Comparison of ENCODE assay signal across 9 mouse cellular contexts in genomic region chr4:136030968-136031909, GRCm38 (mm10). TPM values are rescaled to one million over a fixed set of nuclear protein-coding genes. Genes with fewer than 3 reads are reported as not detected.
DNase-seq lines count a peak whose midpoint lies in the region; ATAC-seq and TF ChIP-seq lines count a peak whose summit lies in the region.
"Had no signal": no experiment of that assay in that cellular context is flagged by ENCODE, and none has a peak within 500 bp of the region (broad histone marks: within the 10 kb centered on the region; RNA-seq: fewer than 3 reads in every experiment).

No protein-coding gene starts in this region.

- H3K9me3 ChIP-seq in forebrain, embryonic 11.5 days (ENCODE audit: control insufficient read depth, low read length): no peaks in the 10 kb centered on the region
- H3K9me3 ChIP-seq in forebrain, embryonic 15.5 days: no peaks in the 10 kb centered on the region
- no peaks in the 10 kb centered on the region for H3K9me3 ChIP-seq in lung, postnatal 0 days (ENCODE audit: low read length)
- H3K9me3 ChIP-seq: limb, embryonic 12.5 days had no signal

- peak overlapping the region; percentile 45; the same call in 1 of the 2 replicates for H3K9ac ChIP-seq in forebrain, embryonic 11.5 days (ENCODE audit: low read length)
- no peak overlapping the region for H3K9ac ChIP-seq in forebrain, embryonic 15.5 days (replicated peaks)
- H3K9ac ChIP-seq in lung, postnatal 0 days (replicated peaks; ENCODE audit: low read depth): 0 out of 2 replicates have a peak overlapping the region, but pooled peaks have one; percentile 0
- H3K9ac ChIP-seq: limb, embryonic 12.5 days had no signal

- peak overlapping the region; percentile 67; the same call in 1 of the 2 replicates for H3K27ac ChIP-seq in forebrain, embryonic 11.5 days (ENCODE audit: low read depth, low read length)
- H3K27ac ChIP-seq in forebrain, embryonic 15.5 days (replicated peaks): no peak overlapping the region
- peak overlapping the region; percentile 44; the same call in 1 of the 2 replicates for H3K27ac ChIP-seq in lung, postnatal 0 days (ENCODE audit: low read length)
- H3K27ac ChIP-seq: limb, embryonic 12.5 days had no signal

- H3K4me1 ChIP-seq in forebrain, embryonic 11.5 days (replicated peaks; ENCODE audit: control insufficient read depth, insufficient read depth, low read length): peaks cover 6% of the 10 kb centered on the region; the same call in 1 of the 2 replicates
- peaks cover 4% of the 10 kb centered on the region; the same call in 1 of the 2 replicates for H3K4me1 ChIP-seq in forebrain, embryonic 15.5 days
- H3K4me1 ChIP-seq in lung, postnatal 0 days (ENCODE audit: insufficient read depth, low read depth, low read length): no peaks in the 10 kb centered on the region

- 2% methylated on average over 8 of the region's 8 CpGs for WGBS in forebrain, embryonic 11.5 days
- 4% methylated on average over 8 of the region's 8 CpGs for WGBS in forebrain, embryonic 15.5 days
- WGBS in lung, postnatal 0 days: 11% methylated on average over 8 of the region's 8 CpGs

- 0 out of 2 replicates have a peak, but pooled peaks have one; percentile 5 for TF ChIP-seq CTCF in lung, postnatal 0 days (IDR thresholded peaks at IDR 0.05)

- H3K4me3 ChIP-seq in forebrain, embryonic 11.5 days (ENCODE audit: low read depth, low read length): no peak overlapping the region
- H3K4me3 ChIP-seq in forebrain, embryonic 15.5 days: no peak overlapping the region
- H3K4me3 ChIP-seq in lung, postnatal 0 days (ENCODE audit: low read depth, low read length): no peak overlapping the region
- H3K4me3 ChIP-seq: limb, embryonic 12.5 days had no signal

- no peaks in the 10 kb centered on the region for H3K36me3 ChIP-seq in forebrain, embryonic 11.5 days (ENCODE audit: control insufficient read depth, insufficient read depth, low read length)
- H3K36me3 ChIP-seq in forebrain, embryonic 15.5 days: no peaks in the 10 kb centered on the region
- no peaks in the 10 kb centered on the region for H3K36me3 ChIP-seq in lung, postnatal 0 days (ENCODE audit: insufficient read depth, low read length)
- H3K36me3 ChIP-seq: limb, embryonic 12.5 days had no signal

- no peak for TF ChIP-seq EP300 in lung, postnatal 0 days (IDR thresholded peaks at IDR 0.05)

- H3K27me3 ChIP-seq in forebrain, embryonic 11.5 days (ENCODE audit: control insufficient read depth, insufficient read depth, low read length): no peaks in the 10 kb centered on the region
- H3K27me3 ChIP-seq in forebrain, embryonic 15.5 days: no peaks in the 10 kb centered on the region
- H3K27me3 ChIP-seq in lung, postnatal 0 days (replicated peaks; ENCODE audit: insufficient read depth, low read length): no peaks in the 10 kb centered on the region
- H3K27me3 ChIP-seq: limb, embryonic 12.5 days had no signal

- peak; percentile 65 for DNase-seq in forebrain, embryonic 11.5 days (ENCODE audit: low spot score)
- peak; percentile 54 for DNase-seq in MN1 (ENCODE audit: low spot score)
- DNase-seq in gastrocnemius, postnatal 25 days: peak; percentile 53
- peak; percentile 33 for DNase-seq in kidney, adult 18-20 months
- DNase-seq in lung, postnatal 0 days (ENCODE audit: low spot score): peak; percentile 58
- peak; percentile 40 for DNase-seq in thymus, postnatal 4 days
- DNase-seq in adrenal gland, adult 2 months: no peak

- peak; percentile 63 for ATAC-seq in forebrain, embryonic 11.5 days (replicated peaks; ENCODE audit: low FRiP score)
- ATAC-seq in forebrain, embryonic 15.5 days (replicated peaks): no peak
- peak; percentile 82 for ATAC-seq in lung, postnatal 0 days

- H3K4me2 ChIP-seq in forebrain, embryonic 11.5 days (ENCODE audit: low read depth, low read length, severe bottlenecking): peak overlapping the region; percentile 21; the same call in 1 of the 2 replicates
- H3K4me2 ChIP-seq in forebrain, embryonic 15.5 days (replicated peaks): no peak overlapping the region
- 0 out of 2 replicates have a peak overlapping the region, but pooled peaks have one; percentile 8 for H3K4me2 ChIP-seq in lung, postnatal 0 days (replicated peaks; ENCODE audit: low read depth, low read length)
- H3K4me2 ChIP-seq: limb, embryonic 12.5 days had no signal

RNA-seq across cellular contexts. Expression of gene Eloa, which starts 9.7 kb away (rescaled TPM):
- 41.0 and 43.9 TPM in 2 replicates for polyA plus RNA-seq in forebrain, embryonic 11.5 days (2014; fragmentation: Nextera tagmentation; extraction: Ambion mirVana)
- polyA plus RNA-seq in forebrain, embryonic 15.5 days (2015; fragmentation: Nextera tagmentation; extraction: Ambion mirVana): 30.5 and 32.6 TPM in 2 replicates
- total RNA-seq in gastrocnemius, postnatal 25 days (2021): 10 to 100 TPM; 45.3 to 50.6 TPM
- 25.6 and 26.8 TPM in 2 replicates for polyA plus RNA-seq in lung, postnatal 0 days (2015; fragmentation: Nextera tagmentation; extraction: Ambion mirVana)
- total RNA-seq in adrenal gland, adult 2 months (2021): 10 to 100 TPM; 40.8 to 46.8 TPM
- polyA plus RNA-seq in adrenal gland, adult 2 months (2012; rRNA removed): 4.2 and 4.4 TPM in 2 replicates

RNA-seq across cellular contexts. Expression of gene Rpl11, which starts 22.0 kb away (rescaled TPM):
- 388 and 392 TPM in 2 replicates for polyA plus RNA-seq in forebrain, embryonic 11.5 days (2014; fragmentation: Nextera tagmentation; extraction: Ambion mirVana)
- polyA plus RNA-seq in forebrain, embryonic 15.5 days (2015; fragmentation: Nextera tagmentation; extraction: Ambion mirVana): 302 and 341 TPM in 2 replicates
- total RNA-seq in gastrocnemius, postnatal 25 days (2021): 100 to 1,000 TPM; 209 to 218 TPM
- 325 and 355 TPM in 2 replicates for polyA plus RNA-seq in lung, postnatal 0 days (2015; fragmentation: Nextera tagmentation; extraction: Ambion mirVana)
- total RNA-seq in adrenal gland, adult 2 months (2021): 100 to 1,000 TPM; 582 to 615 TPM
- 162 and 164 TPM in 2 replicates for polyA plus RNA-seq in adrenal gland, adult 2 months (2012; rRNA removed)

RNA-seq across cellular contexts. Expression of gene Pithd1, which starts 44.2 kb away (rescaled TPM):
- polyA plus RNA-seq in forebrain, embryonic 11.5 days (2014; fragmentation: Nextera tagmentation; extraction: Ambion mirVana): 64.9 and 67.6 TPM in 2 replicates
- polyA plus RNA-seq in forebrain, embryonic 15.5 days (2015; fragmentation: Nextera tagmentation; extraction: Ambion mirVana): 52.1 and 55.3 TPM in 2 replicates
- 10 to 100 TPM; 22.0 to 22.6 TPM for total RNA-seq in gastrocnemius, postnatal 25 days (2021)
- polyA plus RNA-seq in lung, postnatal 0 days (2015; fragmentation: Nextera tagmentation; extraction: Ambion mirVana): 35.3 and 39.6 TPM in 2 replicates
- total RNA-seq in adrenal gland, adult 2 months (2021): 10 to 100 TPM; 23.1 to 35.5 TPM
- polyA plus RNA-seq in adrenal gland, adult 2 months (2012; rRNA removed): 59.2 and 59.4 TPM in 2 replicates

RNA-seq across cellular contexts. Expression of gene Lypla2, which starts 58.8 kb away (rescaled TPM):
- polyA plus RNA-seq in forebrain, embryonic 11.5 days (2014; fragmentation: Nextera tagmentation; extraction: Ambion mirVana): 169 and 178 TPM in 2 replicates
- polyA plus RNA-seq in forebrain, embryonic 15.5 days (2015; fragmentation: Nextera tagmentation; extraction: Ambion mirVana): 180 and 188 TPM in 2 replicates
- 10 to 100 TPM; 25.3 to 30.7 TPM for total RNA-seq in gastrocnemius, postnatal 25 days (2021)
- 103 and 115 TPM in 2 replicates for polyA plus RNA-seq in lung, postnatal 0 days (2015; fragmentation: Nextera tagmentation; extraction: Ambion mirVana)
- 10 to 100 TPM; 59.8 to 78.2 TPM for total RNA-seq in adrenal gland, adult 2 months (2021)
- polyA plus RNA-seq in adrenal gland, adult 2 months (2012; rRNA removed): 155 and 169 TPM in 2 replicates
